Comparison of ENCODE assay signal across 24 mouse cellular contexts in the genomic region with DNA sequence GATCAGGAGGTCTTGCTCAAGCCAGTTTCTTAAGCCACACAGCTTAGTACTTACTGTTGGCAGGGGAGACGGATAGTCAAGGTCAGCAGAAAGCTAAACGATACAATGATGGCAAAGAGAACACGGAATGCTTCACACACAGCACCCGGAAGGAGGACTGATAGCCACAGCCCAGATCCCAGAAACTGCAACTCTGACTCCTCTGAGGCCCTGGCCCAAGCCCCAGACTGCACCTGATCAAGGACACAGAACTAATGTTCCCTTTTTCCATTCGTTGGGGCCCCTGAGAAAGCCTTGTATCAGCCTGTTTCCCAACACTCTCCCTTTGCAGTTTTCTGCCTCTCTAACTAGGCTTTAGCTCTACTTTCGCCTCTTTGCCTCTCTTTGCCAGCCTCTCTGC.
"Had no signal": no experiment of that assay in that cellular context is flagged by ENCODE, and none has a peak within 500 bp of the region (broad histone marks: within the 10 kb centered on the region; RNA-seq: fewer than 3 reads in every experiment).

No protein-coding gene starts in this region.

- H3K9ac ChIP-seq: heart, embryonic 12.5 days; hindbrain, embryonic 12.5 days; hindbrain, embryonic 14.5 days; intestine, embryonic 15.5 days; limb, embryonic 12.5 days; liver, embryonic 13.5 days had no signal

- H3K27ac ChIP-seq: heart, embryonic 10.5 days; hindbrain, embryonic 12.5 days; hindbrain, embryonic 14.5 days; intestine, embryonic 15.5 days; layer of hippocampus, adult 2 months; left cerebral cortex, adult 2 months; limb, embryonic 10.5 days; limb, embryonic 12.5 days; liver, embryonic 13.5 days had no signal

- DNase-seq: gastrocnemius, postnatal 14 days; heart, adult 18-20 months; heart, postnatal 10 days; heart, postnatal 4 days; kidney, adult 18-20 months; kidney, adult 8-10 months; kidney, postnatal 10 days; kidney, postnatal 25 days; kidney, postnatal 4 days; liver; liver, embryonic 13.5 days had no signal

- H3K9me3 ChIP-seq: heart, embryonic 10.5 days; heart, embryonic 12.5 days; hindbrain, embryonic 10.5 days; hindbrain, embryonic 12.5 days; intestine, embryonic 15.5 days; limb, embryonic 10.5 days; limb, embryonic 12.5 days; liver, embryonic 13.5 days had no signal

- ATAC-seq: hindbrain, embryonic 16.5 days; inflammation-experienced regulatory T-cells, adult 6 months; intestine, embryonic 15.5 days had no signal

- H3K4me3 ChIP-seq: heart, embryonic 10.5 days; heart, embryonic 12.5 days; hindbrain, embryonic 10.5 days; hindbrain, embryonic 12.5 days; intestine, embryonic 15.5 days; layer of hippocampus, adult 2 months; left cerebral cortex, adult 2 months; limb, embryonic 10.5 days; limb, embryonic 12.5 days; liver, embryonic 13.5 days had no signal

- H3K4me1 ChIP-seq: heart, embryonic 12.5 days; hindbrain, embryonic 12.5 days; intestine, embryonic 15.5 days; limb, embryonic 10.5 days; limb, embryonic 12.5 days had no signal

- H3K4me2 ChIP-seq: heart, embryonic 12.5 days; hindbrain, embryonic 12.5 days; hindbrain, embryonic 14.5 days; intestine, embryonic 15.5 days; limb, embryonic 12.5 days; liver, embryonic 11.5 days; liver, embryonic 13.5 days had no signal

- H3K36me3 ChIP-seq: heart, embryonic 10.5 days; heart, embryonic 12.5 days; hindbrain, embryonic 10.5 days; hindbrain, embryonic 12.5 days; intestine, embryonic 15.5 days; limb, embryonic 10.5 days; limb, embryonic 12.5 days; liver, embryonic 13.5 days had no signal

- H3K27me3 ChIP-seq: hindbrain, embryonic 12.5 days; intestine, embryonic 15.5 days; limb, embryonic 12.5 days; liver, embryonic 13.5 days had no signal
